Mouse (Mus musculus) testis, adult 2 months (tissue): ENCODE data around the gene Olfr921.

Experiments used
- CTCF ChIP-seq: fragments of 200-500 bp; IDR thresholded peaks from 2 replicates; pipeline ENCODE4 v1.5.1; 2012; ENCODE audit warnings: low read depth, mild to moderate bottlenecking, inconsistent platforms, low read length, moderate library complexity; ENCODE audit not compliant: control insufficient read depth, insufficient read depth, insufficient replicate concordance
- POLR2A ChIP-seq: fragments of 200-500 bp; IDR thresholded peaks from 2 replicates; pipeline ENCODE4 v1.6.1; 2012; ENCODE audit warnings: low read depth, mild to moderate bottlenecking, inconsistent platforms, low read length, moderate library complexity; ENCODE audit not compliant: control insufficient read depth

DNA sequence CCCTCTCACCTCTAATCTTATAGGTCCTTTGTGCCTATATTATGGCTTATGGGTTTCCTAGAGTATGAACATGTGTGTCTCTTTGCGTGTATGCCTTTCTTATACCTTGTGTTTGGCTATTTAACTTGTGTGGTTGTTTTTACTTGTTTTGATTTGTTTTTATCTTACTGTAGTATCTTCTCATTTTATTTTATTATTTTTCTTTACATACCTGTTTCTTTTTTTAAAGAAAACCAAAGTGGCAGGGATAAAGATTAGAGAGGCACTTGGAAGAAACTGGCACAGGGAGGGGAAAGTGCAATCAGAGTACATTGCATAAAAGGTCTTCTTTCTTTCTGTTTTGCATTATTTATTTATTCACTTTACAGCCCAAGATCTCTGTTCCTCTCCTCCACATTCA, 20.9 kb upstream of the Olfr921 start, which contains the start of gene Olfr920:
- TF ChIP-seq CTCF (no peak), POLR2A (no peak)
